Mouse (Mus musculus): ENCODE data around the gene Rabgef1.

Gene Rabgef1

DNA sequence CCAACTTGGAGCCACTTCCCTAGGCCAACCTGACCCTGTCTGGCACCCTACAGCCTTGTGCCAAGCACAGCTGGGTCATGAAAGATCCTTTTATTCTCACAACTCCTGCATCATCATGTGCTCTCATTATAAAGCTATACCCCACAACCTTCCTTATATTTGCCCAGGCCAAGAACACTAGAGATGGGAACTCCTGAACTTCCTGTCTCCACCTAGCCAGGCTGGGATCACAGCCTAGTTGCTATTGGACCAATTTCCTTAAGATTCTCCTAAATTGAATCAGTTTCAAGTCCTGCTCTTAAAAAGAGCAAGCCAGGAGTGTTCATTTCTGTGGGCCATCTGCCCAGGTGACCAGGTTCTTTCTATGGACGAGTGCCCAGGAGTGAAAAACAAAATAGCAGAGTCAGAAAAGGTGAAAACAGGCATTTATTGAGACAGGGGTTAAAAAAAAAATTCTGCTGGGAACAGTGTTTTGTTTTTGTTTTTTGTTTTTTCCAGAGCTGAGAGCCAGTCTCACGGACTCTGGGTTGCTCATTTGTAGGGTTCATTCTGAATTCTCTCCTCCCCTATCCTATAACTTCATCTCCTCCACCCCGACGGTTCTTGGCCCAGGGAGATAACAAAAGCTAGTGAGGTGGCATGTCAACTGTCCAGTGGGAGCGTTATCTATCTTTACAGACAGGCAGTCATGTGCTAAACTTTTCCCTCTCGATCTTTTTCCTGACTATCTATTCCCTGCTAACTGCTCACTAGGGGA is 754 bp upstream of the Rabgef1 start:
- in situ Hi-C loops (cut with MboI, MseI): loop anchor here (5.0 to 25.0 kb wide), 2 partner anchors 51 to 1159 kb away; partner anchors contain the start of genes Ran (in 1 of the 2) and Stx2 (in 1 of the 2)

DNA sequence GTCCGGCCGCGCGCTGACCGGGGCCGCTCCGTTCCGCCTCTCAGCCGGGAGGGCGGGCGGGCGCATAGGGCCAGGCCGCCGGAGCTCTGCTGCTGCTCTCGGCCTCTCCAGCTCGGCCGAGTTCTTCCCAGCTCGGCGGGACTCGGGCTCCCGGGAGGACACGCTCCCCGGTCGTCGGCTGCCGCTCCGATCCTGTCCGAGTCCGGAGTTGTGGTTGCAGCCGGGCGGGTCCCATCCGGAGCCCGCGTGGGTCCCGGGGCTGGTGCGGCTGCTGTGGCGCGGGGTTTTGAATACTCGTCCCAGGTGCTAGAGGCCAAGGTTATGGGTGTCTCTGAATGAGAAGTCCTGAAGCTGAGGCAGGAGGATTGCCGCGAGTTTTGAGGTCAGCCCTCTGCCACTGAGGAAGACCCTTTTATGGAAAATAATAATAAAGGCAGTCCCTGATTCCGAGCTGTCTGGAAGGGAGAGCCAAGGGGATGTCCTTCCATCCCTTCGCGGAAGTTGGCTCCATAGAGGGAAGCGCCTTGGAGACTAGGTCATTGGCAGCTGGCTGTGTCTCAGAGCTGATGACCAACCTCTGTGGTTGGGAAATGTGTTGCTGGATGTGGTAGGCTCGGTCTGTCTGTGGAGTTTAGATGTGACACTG is 481 bp downstream of the Rabgef1 start:
- in situ Hi-C loops (cut with MboI, MseI): loop anchor here (5.0 to 25.0 kb wide), 2 partner anchors 50 to 1160 kb away; partner anchors contain the start of genes Ran (in 1 of the 2) and Stx2 (in 1 of the 2)

DNA sequence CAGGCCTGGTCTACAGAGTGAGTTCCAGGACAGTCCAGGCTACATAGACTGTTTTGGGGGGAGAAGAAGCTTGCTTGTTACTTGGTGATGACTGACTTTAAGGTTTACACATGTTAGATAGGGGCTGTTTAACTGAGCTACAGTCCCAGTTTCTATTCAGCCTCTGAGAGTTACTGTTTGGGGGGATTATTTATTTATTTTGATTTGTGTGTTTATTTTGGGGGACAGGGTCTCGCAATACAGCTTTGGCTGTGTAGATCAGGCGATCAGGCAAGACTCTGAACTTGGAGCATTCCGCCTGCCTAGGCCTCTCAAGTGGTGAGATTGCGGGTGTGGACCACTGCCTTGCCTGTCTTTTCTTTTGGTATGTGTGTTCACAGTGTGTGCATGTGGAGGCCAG is 1.4 kb downstream of the Rabgef1 start:
- in situ Hi-C loops (cut with MboI, MseI): loop anchor here (5.0 to 25.0 kb wide), 2 partner anchors 49 to 1161 kb away; partner anchors contain the start of genes Ran (in 1 of the 2) and Stx2 (in 1 of the 2)

DNA sequence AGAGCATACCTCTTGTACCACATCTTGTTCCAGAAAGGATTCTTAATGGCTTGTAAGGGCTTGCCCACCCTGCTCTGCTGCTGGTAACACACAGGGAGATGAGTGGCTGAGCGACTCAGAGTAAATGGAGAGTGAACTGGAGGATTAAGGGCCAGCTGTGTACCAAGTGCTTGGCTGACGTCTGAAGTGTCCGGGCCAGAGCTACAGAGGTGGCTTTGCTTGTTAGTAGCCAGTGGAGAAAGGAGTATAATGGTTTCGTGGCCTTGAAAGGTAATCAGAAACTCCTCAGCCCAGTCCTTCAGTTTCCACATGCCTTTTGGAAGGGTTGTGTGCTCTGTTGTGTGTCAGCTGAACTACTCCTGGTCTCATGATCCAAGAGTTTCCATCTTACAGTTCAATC is 6.3 kb downstream of the Rabgef1 start:
- in situ Hi-C loops (cut with MboI, MseI): no loop called here

DNA sequence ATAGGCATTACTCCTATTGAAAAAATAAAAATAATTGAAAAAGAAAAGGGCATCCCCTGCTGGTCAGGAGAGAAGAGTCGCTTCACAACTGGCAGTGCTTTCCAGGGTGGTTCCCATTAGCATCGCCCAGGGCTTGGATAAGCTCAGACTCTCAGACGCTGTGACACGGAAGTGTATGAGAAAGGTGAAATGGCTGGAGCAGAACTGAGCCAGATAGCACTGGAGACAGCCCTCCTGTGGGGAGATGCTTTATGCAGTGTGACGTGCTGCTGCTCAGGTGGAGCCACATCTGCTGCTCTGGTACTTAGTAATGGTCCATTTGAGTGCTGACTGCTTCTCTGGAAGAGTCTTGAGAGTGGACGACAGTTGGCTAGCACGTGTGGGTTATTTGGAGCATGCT is 8.8 kb downstream of the Rabgef1 start:
- in situ Hi-C loops (cut with MboI, MseI): no loop called here

DNA sequence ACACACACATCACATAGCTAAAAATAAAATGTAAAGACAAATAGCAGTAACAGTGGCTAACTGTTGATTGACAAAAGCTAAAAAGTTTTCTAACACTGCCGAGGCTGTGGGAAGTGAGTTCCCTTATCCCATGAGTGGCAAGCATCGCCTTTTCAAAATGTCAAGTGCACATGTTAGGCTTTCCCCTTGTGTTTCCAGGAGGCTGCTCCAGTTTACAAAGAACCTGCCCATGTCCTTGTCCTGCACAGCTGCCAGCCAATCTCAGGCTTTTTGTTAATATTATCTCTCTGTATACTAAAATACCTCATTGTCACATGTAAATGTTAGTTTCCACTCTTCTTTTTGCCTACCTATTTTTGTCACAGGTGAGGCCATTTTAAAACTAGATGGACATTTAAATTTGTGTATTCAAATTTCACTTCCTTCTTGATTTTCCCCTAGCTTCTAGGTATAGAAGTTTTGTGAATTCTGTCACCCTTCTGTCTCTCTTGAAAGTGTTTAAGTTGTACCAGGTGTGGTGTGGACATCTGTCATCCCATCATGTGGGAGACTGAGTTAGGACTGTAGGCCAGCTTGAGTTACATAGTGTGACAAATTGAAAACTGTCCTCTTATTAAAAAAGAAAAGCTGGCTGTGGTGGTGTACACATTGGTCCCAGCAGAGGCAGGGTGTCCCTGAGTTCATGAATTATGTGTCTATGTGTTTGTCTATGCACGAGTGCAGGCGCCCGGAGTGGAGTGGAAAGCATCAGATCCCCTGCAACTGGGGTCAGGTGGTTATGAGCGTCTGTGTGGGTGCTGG is 10.3 kb downstream of the Rabgef1 start:
- in situ Hi-C loops (cut with MboI, MseI): no loop called here

DNA sequence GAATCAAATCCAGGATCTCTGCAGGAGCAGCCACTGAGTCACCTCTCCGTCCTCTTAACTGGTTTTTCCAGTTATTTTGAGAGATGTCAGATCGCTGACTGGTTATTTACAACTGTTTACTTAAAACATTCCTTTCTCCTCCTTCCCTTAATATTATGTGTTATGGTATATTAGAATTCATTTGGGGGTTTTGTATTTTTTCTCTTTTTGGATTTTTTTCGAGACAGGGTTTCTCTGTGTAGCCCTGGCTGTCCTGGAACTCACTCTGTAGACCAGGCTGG is 10.9 kb downstream of the Rabgef1 start:
- in situ Hi-C loops (cut with MboI, MseI): no loop called here

DNA sequence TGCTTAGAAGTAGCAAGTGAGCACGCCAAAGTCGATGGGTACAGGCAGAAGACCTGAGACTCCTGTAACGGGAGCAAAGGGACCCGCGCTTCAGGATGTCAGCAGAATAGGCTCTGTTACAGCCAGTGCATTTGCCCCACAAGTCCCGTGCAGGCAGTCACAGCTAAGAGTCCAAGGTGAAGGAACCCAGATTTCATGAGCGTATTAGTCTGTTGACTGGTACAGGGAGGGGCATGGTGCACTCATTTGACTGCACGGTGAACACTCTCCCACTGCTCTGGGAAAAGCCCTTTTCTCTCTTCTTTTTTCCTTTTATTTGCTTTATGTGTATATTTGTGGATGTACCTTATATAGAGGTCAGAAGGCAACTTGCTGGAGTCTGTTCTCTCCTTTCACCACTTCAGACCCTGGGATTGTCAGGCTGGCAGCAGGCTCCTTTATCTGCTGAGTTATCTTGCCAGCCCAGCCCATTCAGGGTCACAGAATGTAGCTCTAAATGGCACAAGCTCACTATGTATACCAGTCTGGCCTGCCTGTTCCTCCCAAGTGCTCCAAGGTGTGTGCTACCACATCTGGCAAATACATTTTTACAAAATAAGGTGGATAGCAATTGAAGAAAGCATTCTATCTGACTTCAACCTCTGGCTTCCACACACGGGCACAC is 12.7 kb downstream of the Rabgef1 start:
- in situ Hi-C loops (cut with MboI, MseI): no loop called here

DNA sequence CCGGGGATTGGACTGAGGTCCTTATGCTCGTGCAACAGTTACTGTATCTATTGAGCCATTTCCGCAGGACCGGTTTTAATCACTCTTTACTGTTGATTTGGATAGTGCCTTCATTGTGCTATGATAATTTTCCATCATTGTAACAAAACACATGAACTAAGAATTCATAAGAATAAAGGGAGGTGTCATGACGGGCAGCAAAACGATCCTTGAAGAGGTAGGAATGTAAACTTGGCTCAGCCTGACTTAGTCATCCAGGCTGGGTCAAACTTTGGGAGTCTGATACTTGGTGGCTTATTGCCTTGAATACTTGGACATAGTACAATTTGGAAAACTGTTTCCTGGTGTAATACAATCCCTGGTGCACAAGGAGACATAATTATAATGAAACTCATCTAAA is 13.7 kb downstream of the Rabgef1 start:
- in situ Hi-C loops (cut with MboI, MseI): no loop called here

DNA sequence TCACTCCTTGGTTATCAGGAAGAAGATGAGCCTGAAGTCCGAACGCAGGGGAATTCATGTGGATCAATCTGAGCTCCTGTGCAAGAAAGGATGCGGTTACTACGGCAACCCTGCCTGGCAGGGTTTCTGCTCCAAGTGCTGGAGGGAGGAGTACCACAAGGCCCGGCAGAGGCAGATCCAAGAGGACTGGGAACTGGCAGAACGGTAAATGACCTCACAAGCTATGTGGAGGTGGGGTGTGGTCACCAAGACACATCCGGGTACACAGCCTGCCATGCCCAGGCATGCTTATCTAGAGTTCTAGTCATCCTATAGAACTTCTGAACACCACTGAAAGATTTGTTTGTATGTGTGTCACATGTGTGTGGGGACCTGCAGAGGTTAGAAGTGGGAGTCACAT is 15.8 kb downstream of the Rabgef1 start:
- in situ Hi-C loops (cut with MboI, MseI): no loop called here

DNA sequence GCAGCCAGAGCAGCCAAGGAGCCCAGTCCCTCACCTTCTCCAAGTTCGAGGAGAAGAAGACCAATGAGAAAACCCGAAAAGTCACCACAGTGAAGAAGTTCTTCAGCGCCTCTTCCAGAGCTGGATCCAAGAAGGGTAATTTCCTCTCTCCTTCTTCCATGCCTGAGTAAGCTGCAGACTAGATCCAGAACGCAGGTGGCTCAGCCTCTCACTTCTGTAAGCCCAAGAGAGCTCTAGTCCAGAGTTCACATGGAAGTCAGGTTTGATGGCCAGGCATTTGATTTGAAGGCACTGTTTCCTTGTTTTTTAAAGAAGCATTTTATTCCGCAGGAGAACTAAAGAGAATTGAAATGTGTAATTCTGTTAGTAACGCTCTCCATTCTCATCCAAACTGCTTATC is 19.3 kb downstream of the Rabgef1 start:
- in situ Hi-C loops (cut with MboI, MseI): no loop called here

DNA sequence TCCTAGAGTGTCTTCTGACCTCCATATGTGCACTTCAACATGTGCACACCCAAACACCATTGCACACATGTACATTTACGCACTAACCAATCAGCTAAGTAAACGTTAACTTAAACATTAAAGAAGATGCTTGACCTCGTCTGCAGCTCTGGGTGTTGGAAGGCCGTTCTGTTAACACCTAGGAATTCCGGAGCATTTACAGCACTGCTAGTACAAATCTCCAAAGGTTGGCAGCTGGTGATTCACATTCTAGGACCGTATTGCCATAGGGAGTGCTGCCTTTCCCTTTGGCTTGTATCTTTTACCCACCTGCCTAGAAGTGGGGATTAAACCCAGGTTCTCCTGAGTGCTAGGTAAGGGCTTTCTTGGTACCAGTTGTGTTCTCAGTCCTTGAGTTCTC is 20.3 kb downstream of the Rabgef1 start:
- in situ Hi-C loops (cut with MboI, MseI): no loop called here

DNA sequence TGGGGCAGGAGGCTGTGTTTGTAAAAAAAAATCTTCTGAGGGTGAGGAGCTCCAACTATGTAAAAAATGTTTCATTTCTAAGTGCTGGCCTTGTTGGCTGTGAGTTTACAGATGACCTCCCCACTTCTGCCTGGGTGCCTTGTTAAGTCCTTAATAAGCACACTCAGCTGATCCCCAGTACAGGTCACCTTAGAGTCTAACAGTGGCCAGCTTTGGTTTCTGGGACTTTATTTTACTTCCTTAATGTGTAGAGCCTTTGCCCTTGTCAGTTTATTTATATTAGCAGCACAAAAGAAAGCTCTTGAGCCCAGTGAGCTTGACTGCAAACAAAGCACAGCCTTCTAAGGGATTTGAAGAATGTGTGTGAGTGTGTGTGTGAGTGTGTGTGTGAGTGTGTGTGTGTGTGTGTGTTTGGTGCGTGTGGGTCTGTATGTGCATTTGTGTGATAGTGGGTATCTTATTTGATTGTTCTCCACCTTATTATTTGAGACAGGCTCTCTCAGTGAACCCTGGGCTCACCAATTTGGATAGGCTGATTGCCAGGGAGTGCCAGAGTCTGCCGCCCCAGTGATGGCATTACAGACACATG is 20.9 kb downstream of the Rabgef1 start:
- in situ Hi-C loops (cut with MboI, MseI): no loop called here

DNA sequence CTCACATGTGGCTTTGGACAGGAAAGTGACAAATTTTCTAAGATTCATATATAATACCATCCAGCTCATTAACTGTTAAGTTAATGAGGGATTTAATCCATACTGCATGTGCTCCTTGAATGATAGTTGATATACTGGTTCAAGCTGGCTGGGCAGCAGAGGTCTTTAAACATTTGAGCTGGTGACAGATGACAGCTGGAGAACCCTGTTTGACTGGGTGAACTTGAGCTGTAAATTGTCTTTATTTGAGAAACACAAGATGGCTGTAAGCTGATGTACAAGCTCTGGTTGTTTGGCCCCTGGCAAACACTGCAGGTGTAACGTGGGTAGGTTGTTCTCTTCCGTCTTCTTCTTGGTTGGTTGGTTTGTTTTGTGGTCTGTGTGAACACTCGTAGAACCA is 22.2 kb downstream of the Rabgef1 start:
- in situ Hi-C loops (cut with MboI, MseI): no loop called here

DNA sequence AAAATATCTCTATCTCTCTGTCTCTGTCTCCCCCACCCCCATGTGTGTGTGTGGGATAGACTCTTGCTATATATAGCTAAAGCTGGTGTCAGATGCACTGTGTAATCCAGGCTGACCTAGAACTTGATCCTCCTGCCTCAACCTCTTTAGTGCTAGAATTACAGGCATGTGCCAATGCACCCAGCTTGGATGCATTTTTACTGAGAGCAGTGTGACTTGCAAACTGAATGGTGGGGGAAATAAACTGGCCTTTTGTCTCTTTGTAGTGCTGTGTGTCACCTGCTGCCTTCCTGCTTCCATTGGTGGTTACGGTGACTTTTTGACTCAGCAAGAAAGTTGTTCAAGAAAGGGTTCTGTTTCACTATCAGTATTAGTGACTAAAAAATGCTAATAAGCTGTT is 24.7 kb downstream of the Rabgef1 start:
- in situ Hi-C loops (cut with MboI, MseI): no loop called here

DNA sequence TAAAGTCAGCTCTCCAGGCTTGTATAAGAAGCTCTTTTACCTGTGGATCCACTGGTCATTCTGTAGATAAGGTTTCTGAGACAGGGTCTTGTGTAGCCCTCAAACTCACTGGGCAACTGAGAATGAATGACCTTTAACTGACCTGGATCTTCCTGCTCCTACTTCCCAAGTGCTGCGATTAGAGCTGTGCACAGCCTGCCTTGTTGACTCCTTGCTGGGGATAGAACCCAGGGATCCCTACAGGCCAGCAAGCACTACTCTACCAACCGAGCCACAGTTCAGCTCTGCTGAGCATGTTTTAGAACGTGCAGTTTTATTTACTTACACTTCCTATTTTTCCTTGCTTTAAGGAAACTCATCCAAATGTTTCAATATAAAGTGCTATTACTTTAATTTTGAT is 25.9 kb downstream of the Rabgef1 start:
- in situ Hi-C loops (cut with MboI, MseI): no loop called here

DNA sequence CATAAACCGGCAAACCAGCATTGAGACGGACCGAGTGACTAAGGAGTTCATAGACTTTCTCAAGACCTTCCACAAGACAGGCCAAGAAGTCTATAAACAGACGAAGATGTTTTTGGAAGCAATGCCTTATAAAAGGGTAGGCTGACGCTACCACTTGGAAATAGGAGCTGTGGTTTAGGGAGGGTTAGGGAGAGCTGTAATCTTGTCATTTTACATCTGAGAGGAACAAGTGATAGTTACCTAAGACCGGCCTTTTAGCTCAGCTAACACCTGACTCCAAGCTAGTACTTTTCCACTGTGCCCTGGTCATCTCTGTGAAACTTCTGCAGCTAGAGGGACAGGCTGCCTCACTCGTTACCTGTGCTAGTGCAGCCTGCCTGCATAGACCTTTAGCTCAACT is 26.4 kb downstream of the Rabgef1 start:
- in situ Hi-C loops (cut with MboI, MseI): no loop called here

DNA sequence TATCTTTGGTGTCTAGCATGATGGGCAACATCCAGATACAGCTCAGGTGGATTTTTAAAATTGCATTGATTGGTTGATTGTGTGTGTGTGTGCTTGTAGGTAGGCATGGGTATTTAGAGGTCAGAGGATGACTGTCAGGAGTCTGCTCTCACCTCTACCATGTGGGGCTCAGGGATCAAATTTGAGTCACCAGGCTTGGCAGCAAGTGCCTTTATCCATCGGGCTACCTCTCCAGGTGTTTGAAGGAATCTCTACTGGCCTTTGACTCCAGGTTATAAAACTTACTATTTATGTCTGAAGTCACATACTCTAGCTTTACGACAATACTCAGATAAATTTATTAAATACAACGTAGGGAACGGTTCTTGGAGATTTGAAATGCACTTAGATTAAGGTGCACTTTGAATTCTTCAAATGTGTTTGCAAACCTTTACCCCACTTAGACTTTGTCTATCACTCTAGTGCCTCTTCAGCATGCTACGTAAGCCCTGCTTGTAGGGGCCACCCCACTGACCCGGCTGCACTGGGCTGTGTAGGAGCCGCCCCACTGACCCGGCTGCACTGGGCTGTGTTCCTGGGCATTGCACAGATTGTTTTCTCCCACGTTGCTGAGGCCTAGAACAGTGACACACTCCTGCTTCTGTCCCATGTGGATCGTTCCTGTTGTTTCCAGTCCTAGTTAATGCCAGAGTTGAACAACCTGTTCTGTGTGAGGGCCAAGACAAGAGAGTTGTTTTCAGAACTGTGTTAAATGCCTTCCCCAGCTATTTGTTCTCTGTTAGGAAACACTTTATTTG is 28.8 kb downstream of the Rabgef1 start:
- in situ Hi-C loops (cut with MboI, MseI): no loop called here

DNA sequence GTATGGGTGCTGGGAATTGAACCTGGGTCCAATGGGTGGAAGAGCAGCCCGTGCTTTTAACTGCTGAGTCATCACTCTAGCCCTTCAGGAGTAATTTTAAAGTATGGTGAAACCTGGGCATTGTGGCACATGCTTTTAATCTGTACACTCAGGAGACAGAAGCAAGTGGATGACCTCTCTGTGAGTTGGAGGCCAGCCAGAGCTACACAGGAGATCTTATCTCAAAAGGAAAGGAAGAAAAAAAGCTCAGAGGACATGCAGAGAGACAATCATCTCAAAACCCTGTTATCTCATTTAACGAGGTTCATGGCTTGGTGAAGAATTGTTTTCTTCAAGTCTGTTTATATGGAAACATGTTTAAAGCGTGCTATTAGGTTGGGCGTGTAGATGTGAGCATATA is 32.4 kb downstream of the Rabgef1 start:
- in situ Hi-C loops (cut with MboI, MseI): no loop called here

DNA sequence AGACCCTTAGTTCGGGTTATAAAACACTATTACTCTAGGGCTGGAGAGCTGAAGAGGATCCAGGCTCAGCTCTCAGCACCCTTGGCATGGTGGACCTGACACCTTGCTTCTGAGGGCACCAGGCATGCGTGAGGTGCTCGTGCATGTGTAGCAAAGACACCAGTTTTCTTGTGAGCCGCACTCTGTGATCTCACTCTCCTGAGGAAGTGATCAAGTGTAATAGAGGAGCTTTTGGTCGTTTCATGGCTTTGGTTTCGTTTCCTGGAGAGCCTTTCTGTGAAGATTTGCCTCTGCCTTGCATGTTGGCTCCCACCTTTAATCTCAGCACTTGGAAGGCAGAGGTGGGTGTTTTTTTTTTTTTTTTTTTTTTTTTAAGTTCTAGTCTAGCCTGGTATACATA is 33.0 kb downstream of the Rabgef1 start:
- in situ Hi-C loops (cut with MboI, MseI): no loop called here
